Mouse (Mus musculus) liver, embryonic 12.5 days (tissue): ENCODE results near the gene Kif1b. TPM values are rescaled to one million over a fixed set of nuclear protein-coding genes. Genes with fewer than 3 reads are reported as not detected.
A peak's percentile ranks its signal among the peaks of the same experiment; 100 is the strongest.

Source experiments
- ATAC-seq: fragments of 200-750 bp; cut with Nextera tagmentation; 2 replicates; pipeline ENCODE4 v1.8.0; 2017; ENCODE audit warnings: moderate number of reproducible peaks, mild to moderate bottlenecking, moderate library complexity
- H3K27ac ChIP-seq: fragments of 300-500 bp; sonication (generic); 2 replicates; pipeline ENCODE4 v1.5.1; 2016; ENCODE audit warnings: mild to moderate bottlenecking
- H3K27me3 ChIP-seq: fragments of 300-500 bp; sonication (generic); replicated peaks from 2 replicates; pipeline ENCODE4 v1.6.1; 2016; ENCODE audit warnings: mild to moderate bottlenecking, moderate library complexity
- H3K36me3 ChIP-seq: fragments of 300-500 bp; sonication (generic); 2 replicates; pipeline ENCODE4 v1.6.1; 2016; ENCODE audit warnings: mild to moderate bottlenecking, moderate library complexity
- H3K4me1 ChIP-seq: fragments of 300-500 bp; sonication (generic); 2 replicates; pipeline ENCODE4 v1.6.1; 2016
- H3K4me2 ChIP-seq: fragments of 300-500 bp; sonication (generic); 2 replicates; pipeline ENCODE4 v1.6.1; 2016; ENCODE audit warnings: mild to moderate bottlenecking, moderate library complexity
- H3K4me3 ChIP-seq: fragments of 300-500 bp; sonication (generic); 2 replicates; pipeline ENCODE4 v1.5.1; 2016; ENCODE audit warnings: mild to moderate bottlenecking, moderate library complexity
- H3K9ac ChIP-seq: fragments of 300-500 bp; sonication (generic); 2 replicates; pipeline ENCODE4 v1.6.1; 2016; ENCODE audit warnings: mild to moderate bottlenecking, moderate library complexity
- H3K9me3 ChIP-seq: fragments of 300-500 bp; sonication (generic); replicated peaks from 2 replicates; pipeline ENCODE4 v1.6.1; 2016; ENCODE audit warnings: mild to moderate bottlenecking, moderate library complexity
- WGBS: fragments of 180-500 bp; shearing (Covaris S2); methylation state at CpG from one replicate; pipeline ENCODE4 v1.1.7; 2016; ENCODE audit not compliant: insufficient replicate concordance; 5-methylcytosine and 5-hydroxymethylcytosine counted together
- polyA plus RNA-seq: library from polyadenylated mRNA; unstranded; fragments of >200 nt; fragmentation: Nextera tagmentation; extraction: Ambion mirVana; gene quantifications from 2 replicates; pipeline ENCODE4 v1.2.1, GENCODE M21; 2016

Kif1b gene
- polyA plus RNA-seq, 1 experiment from 2014 or later: 9.1 TPM

DNA sequence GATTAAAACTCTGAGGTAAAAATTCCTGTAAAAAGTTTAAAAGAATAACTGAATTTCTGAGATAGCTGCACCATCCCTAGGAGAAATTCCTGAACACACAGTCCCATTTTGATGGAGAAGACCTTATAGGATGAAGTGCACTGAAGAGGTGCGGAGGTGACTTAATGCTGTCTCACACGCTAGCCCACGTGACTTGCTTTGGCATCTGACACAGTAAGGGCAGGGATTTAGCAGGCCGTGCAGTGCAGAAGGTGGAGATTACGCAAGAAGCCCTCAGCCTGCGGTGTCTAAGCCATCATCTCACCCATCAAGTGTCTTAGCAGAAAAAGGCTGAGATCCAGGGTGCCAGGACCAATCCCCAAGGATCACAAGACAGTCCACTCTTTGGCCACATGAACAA, 146.3 kb downstream of the Kif1b start:
- no peak for ATAC-seq
- 82% methylated on average over 6 of the region's 6 CpGs for WGBS
- H3K36me3 ChIP-seq: peaks cover 94% of the 10 kb centered on the region

DNA sequence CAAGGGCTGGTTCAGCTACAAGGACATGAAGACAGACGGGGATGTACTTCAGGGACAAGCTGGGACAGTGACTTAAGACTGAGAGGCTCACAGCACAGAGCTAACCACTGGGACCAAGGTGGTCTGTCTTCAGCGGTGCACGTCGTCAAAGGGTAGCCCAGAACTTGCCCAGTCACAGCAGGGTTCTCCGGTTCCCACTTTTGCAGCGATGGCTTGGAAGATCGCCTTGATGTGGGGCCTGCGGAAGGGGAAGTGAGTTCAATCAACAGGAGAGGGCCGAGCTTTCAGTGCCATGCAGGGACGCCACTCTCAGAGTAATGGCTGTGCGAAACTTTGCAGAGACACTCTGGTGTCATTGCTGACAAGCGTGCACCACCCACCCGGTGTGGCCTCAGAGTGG, 147.6 kb downstream of the Kif1b start:
- no peaks in the 10 kb centered on the region for H3K27me3 ChIP-seq
- 83% methylated on average over 13 of the region's 13 CpGs for WGBS
- no peak overlapping the region for H3K27ac ChIP-seq

More for the DNA sequence above, 146.3 kb downstream of the Kif1b start:
- no peaks in the 10 kb centered on the region for H3K9me3 ChIP-seq
- no peak overlapping the region for H3K27ac ChIP-seq
- H3K4me3 ChIP-seq: no peak overlapping the region
- H3K4me1 ChIP-seq: peaks cover 32% of the 10 kb centered on the region
- H3K27me3 ChIP-seq: no peaks in the 10 kb centered on the region
- H3K9ac ChIP-seq: no peak overlapping the region
- H3K4me2 ChIP-seq: no peak overlapping the region

GRCm38 (mm10) chr4:149159203-149159602, 148.3 kb downstream of the Kif1b start:
- Histone ChIP-seq H3K9ac (no peak overlapping the region), H3K36me3 (peaks cover 100% of the 10 kb centered on the region), H3K27me3 (no peaks in the 10 kb centered on the region), H3K4me1 (peaks cover 14% of the 10 kb centered on the region), H3K27ac (no peak overlapping the region), H3K4me3 (no peak overlapping the region), H3K9me3 (no peaks in the 10 kb centered on the region), H3K4me2 (no peak overlapping the region)
- 74% methylated on average over 2 of the region's 2 CpGs for WGBS
- ATAC-seq: no peak

More for the DNA sequence above, 147.6 kb downstream of the Kif1b start:
- H3K36me3 ChIP-seq: peaks cover 100% of the 10 kb centered on the region
- no peak overlapping the region for H3K4me3 ChIP-seq
- ATAC-seq: no peak
- no peak overlapping the region for H3K4me2 ChIP-seq
- peaks cover 21% of the 10 kb centered on the region for H3K4me1 ChIP-seq
- no peak overlapping the region for H3K9ac ChIP-seq
- no peaks in the 10 kb centered on the region for H3K9me3 ChIP-seq

DNA sequence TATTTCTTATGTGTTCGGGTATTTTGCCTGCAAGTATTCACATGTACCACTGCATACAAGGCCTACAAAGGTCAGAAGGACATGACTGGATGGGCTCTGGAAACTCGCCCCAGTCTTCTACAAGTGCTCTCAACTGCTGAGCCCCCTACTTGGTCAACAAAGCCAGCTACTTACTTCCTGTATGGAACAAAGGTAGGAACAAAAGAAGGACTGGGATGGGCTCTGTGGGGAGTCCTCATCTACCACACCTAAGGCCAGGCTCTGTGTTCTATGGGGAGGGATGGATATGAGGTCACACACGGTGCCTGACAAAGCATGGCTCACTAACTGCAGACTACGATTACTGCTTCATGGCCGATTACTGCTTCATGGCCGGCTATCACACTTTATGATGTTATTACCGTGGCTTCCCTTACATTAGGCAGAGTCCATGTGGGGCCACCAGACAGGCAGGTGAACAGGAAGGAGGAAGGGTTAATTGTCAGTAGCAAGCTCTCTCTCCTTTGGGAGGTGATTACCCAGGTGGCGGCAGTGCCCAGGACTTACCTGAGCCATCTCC, 150.0 kb downstream of the Kif1b start:
- H3K36me3 ChIP-seq: peaks cover 100% of the 10 kb centered on the region
- no peak overlapping the region for H3K4me2 ChIP-seq
- H3K4me1 ChIP-seq: 0 out of 2 replicates have a peak, but pooled peaks cover 3% of the 10 kb centered on the region
- H3K9ac ChIP-seq: no peak overlapping the region
- WGBS: 82% methylated on average over 8 of the region's 8 CpGs
- no peaks in the 10 kb centered on the region for H3K27me3 ChIP-seq
- H3K9me3 ChIP-seq: no peaks in the 10 kb centered on the region
- H3K27ac ChIP-seq: no peak overlapping the region
- H3K4me3 ChIP-seq: no peak overlapping the region
- ATAC-seq: no peak

DNA sequence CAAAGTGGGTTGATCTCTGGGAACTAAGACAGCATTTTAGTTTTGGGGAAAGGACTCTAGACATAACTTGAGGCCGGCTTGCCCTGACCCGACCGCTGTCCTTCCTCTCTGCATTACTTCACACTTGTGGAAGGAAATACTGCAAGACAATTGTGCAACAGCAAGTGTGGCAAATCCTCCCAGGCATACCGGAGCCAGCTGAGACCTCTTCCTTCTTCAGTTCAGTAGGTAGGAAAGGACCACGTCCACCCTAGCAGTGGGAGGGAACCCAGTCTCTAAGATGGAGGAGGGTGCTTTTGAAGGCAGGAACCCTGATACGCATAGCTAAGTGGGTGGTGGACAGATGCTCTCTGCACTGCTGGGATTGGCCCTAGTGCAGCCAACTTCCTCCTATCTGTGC, 151.8 kb downstream of the Kif1b start:
- H3K36me3 ChIP-seq: peaks cover 100% of the 10 kb centered on the region
- no peak overlapping the region for H3K4me2 ChIP-seq
- ATAC-seq: no peak
- H3K4me1 ChIP-seq: 0 out of 2 replicates have a peak, but pooled peaks cover 3% of the 10 kb centered on the region
- no peak overlapping the region for H3K4me3 ChIP-seq
- H3K9me3 ChIP-seq: no peaks in the 10 kb centered on the region
- H3K27me3 ChIP-seq: no peaks in the 10 kb centered on the region
- 75% methylated on average over 6 of the region's 6 CpGs for WGBS
- no peak overlapping the region for H3K27ac ChIP-seq
- H3K9ac ChIP-seq: no peak overlapping the region

DNA sequence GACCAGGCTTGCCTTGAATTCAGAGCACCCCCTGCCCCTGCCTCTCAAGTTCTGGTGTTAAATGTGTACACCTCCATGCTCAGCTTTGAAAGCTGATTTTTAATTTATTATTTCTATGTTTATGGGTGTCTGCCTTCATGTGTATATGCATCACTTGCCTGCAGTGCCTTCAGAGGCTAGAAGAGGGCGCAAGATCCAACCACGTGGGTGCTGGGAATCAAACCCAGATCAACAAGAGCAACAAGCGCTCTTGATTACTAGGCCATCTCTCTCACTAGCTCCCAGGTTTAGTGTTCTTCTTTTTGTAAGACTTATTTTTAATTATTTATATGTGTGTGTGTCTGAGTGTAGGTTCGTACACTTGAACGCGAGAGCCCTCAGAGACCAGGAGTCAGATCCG, 152.6 kb downstream of the Kif1b start:
- no peak overlapping the region for H3K9ac ChIP-seq
- no peaks in the 10 kb centered on the region for H3K9me3 ChIP-seq
- no peaks in the 10 kb centered on the region for H3K4me1 ChIP-seq
- H3K27me3 ChIP-seq: no peaks in the 10 kb centered on the region
- H3K36me3 ChIP-seq: peaks cover 100% of the 10 kb centered on the region
- no peak overlapping the region for H3K4me2 ChIP-seq
- H3K27ac ChIP-seq: no peak overlapping the region
- WGBS: 93% methylated on average over 7 of the region's 7 CpGs
- no peak for ATAC-seq
- H3K4me3 ChIP-seq: no peak overlapping the region

GRCm38 (mm10) chr4:149150721-149151120, 156.8 kb downstream of the Kif1b start:
- Histone ChIP-seq H3K9ac (no peak overlapping the region), H3K36me3 (peaks cover 67% of the 10 kb centered on the region), H3K9me3 (no peaks in the 10 kb centered on the region), H3K27me3 (no peaks in the 10 kb centered on the region), H3K27ac (no peak overlapping the region), H3K4me3 (no peak overlapping the region), H3K4me2 (no peak overlapping the region), H3K4me1 (peaks cover 17% of the 10 kb centered on the region)
- 83% methylated on average over 11 of the region's 11 CpGs for WGBS
- ATAC-seq: no peak

GRCm38 (mm10) chr4:149150256-149150655, 157.2 kb downstream of the Kif1b start:
- Histone ChIP-seq H3K4me1 (peaks cover 17% of the 10 kb centered on the region), H3K36me3 (peaks cover 63% of the 10 kb centered on the region), H3K9ac (no peak overlapping the region), H3K27ac (peak overlapping the region; percentile 8; the same call in 1 of the 2 replicates), H3K9me3 (no peaks in the 10 kb centered on the region), H3K4me2 (no peak overlapping the region), H3K4me3 (no peak overlapping the region), H3K27me3 (no peaks in the 10 kb centered on the region)
- WGBS: 68% methylated on average over 11 of the region's 11 CpGs
- 0 out of 2 replicates have a peak, but pooled peaks have one; percentile 10 for ATAC-seq

GRCm38 (mm10) chr4:149149611-149150010, 157.9 kb downstream of the Kif1b start:
- Histone ChIP-seq H3K27me3 (no peaks in the 10 kb centered on the region), H3K9me3 (no peaks in the 10 kb centered on the region), H3K4me2 (no peak overlapping the region), H3K27ac (no peak overlapping the region), H3K4me3 (no peak overlapping the region), H3K36me3 (peaks cover 56% of the 10 kb centered on the region), H3K4me1 (peaks cover 17% of the 10 kb centered on the region), H3K9ac (no peak overlapping the region)
- WGBS: 78% methylated on average over 7 of the region's 7 CpGs
- peak; percentile 51 for ATAC-seq

GRCm38 (mm10) chr4:149149196-149149595, 158.3 kb downstream of the Kif1b start:
- Histone ChIP-seq H3K4me1 (peaks cover 17% of the 10 kb centered on the region), H3K9me3 (no peaks in the 10 kb centered on the region), H3K4me3 (no peak overlapping the region), H3K36me3 (peaks cover 52% of the 10 kb centered on the region), H3K9ac (no peak overlapping the region), H3K27me3 (no peaks in the 10 kb centered on the region), H3K27ac (no peak overlapping the region), H3K4me2 (no peak overlapping the region)
- 66% methylated on average over 9 of the region's 9 CpGs for WGBS
- ATAC-seq: no peak; the same call in 1 of the 2 replicates

DNA sequence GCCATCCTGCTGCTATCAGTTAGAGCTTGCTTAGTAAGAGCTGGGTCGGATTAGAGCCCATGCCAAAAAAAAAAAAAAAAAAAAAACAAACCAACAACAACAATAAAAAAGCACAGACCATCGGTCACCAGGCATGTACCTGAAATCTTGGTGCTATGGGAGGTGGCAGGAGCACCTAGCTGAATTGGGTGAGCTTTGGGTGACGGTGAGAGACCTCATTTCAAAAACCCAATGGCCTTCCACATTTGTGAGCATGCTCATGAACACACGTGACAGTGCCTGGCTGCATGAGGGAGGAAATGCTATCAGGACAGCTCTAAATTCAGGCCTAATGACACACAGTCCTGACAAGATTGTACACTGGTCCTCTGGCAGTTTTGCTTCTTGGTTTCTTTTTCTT, 159.4 kb downstream of the Kif1b start:
- no peak overlapping the region for H3K27ac ChIP-seq
- WGBS: 54% methylated on average over 4 of the region's 4 CpGs
- no peak overlapping the region for H3K4me3 ChIP-seq
- no peaks in the 10 kb centered on the region for H3K27me3 ChIP-seq
- H3K9me3 ChIP-seq: no peaks in the 10 kb centered on the region
- peaks cover 41% of the 10 kb centered on the region for H3K36me3 ChIP-seq
- no peak overlapping the region for H3K9ac ChIP-seq
- H3K4me1 ChIP-seq: peaks cover 17% of the 10 kb centered on the region
- H3K4me2 ChIP-seq: no peak overlapping the region
- no peak for ATAC-seq

DNA sequence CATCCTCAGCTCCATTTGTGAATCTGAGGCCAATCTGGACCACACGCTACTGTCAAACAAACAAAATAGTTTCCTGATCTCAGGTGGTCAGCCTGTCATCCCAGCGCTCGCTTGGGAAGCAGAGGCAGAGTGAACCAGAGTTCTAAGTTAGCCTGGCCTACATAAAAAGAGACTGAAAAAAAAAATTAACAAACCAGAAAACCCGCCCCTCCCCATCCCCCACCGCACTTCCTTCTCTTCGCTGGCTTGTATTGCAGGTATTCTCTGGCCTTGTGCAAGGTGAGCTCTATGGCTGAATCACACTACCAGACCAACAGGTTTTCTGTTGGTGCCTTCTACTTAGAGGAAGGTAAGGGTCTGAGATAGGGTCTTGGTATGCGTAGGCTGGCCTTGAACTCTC, 160.0 kb downstream of the Kif1b start:
- WGBS: 56% methylated on average over 7 of the region's 7 CpGs
- no peak for ATAC-seq
- H3K4me3 ChIP-seq: no peak overlapping the region

DNA sequence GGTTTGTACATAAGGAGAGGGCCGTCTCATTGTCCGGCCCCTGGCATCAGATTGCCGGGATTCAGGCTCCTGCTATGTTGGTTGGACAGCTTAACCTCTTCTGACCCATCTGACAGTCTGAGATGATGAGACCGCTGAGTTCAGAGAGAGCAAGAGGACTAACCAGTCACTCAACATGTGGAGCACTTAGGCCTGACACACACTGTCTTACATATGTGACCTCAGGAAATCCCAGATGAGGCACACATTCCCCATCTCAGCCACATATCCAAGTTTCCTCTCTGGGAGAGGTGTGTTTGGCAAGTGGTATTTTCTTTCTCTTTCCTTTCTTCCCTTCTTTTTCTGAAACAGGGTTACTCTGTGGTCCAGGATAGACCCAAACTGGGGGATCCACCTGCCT, 162.3 kb downstream of the Kif1b start:
- WGBS: 80% methylated on average over 4 of the region's 4 CpGs
- Histone ChIP-seq H3K36me3 (peaks cover 12% of the 10 kb centered on the region), H3K9me3 (no peaks in the 10 kb centered on the region), H3K27ac (no peak overlapping the region), H3K4me3 (no peak overlapping the region), H3K4me1 (peaks cover 17% of the 10 kb centered on the region), H3K27me3 (0 out of 2 replicates have a peak, but pooled peaks cover 9% of the 10 kb centered on the region), H3K9ac (no peak overlapping the region), H3K4me2 (no peak overlapping the region)
- ATAC-seq: no peak

More for the DNA sequence above, 160.0 kb downstream of the Kif1b start:
- Histone ChIP-seq H3K4me2 (no peak overlapping the region), H3K36me3 (peaks cover 36% of the 10 kb centered on the region), H3K27ac (no peak overlapping the region), H3K4me1 (peaks cover 17% of the 10 kb centered on the region), H3K9ac (no peak overlapping the region), H3K27me3 (0 out of 2 replicates have a peak, but pooled peaks cover 4% of the 10 kb centered on the region), H3K9me3 (no peaks in the 10 kb centered on the region)
